Mouse (Mus musculus) embryonic facial prominence, embryonic 12.5 days (tissue): Measurements from ENCODE around the gene Irs2. TPM values are rescaled to one million over a fixed set of nuclear protein-coding genes. Genes with fewer than 3 reads are reported as not detected.

ENCODE experiments used
- ATAC-seq: fragments of 200-750 bp; cut with Nextera tagmentation; 2 replicates; pipeline ENCODE4 v1.8.0; 2017; ENCODE audit not compliant: insufficient number of reproducible peaks, insufficient read depth, low FRiP score, low TSS enrichment
- H3K27ac ChIP-seq: fragments of 300-500 bp; sonication (generic); 2 replicates; pipeline ENCODE4 v1.5.1; 2016; ENCODE audit warnings: mild to moderate bottlenecking
- H3K27me3 ChIP-seq: fragments of 300-500 bp; sonication (generic); 2 replicates; pipeline ENCODE4 v1.6.1; 2016; ENCODE audit warnings: mild to moderate bottlenecking, moderate library complexity
- H3K36me3 ChIP-seq: fragments of 300-500 bp; sonication (generic); 2 replicates; pipeline ENCODE4 v1.6.1; 2016; ENCODE audit warnings: mild to moderate bottlenecking
- H3K4me1 ChIP-seq: fragments of 300-500 bp; sonication (generic); 2 replicates; pipeline ENCODE4 v1.6.1; 2016
- H3K4me2 ChIP-seq: fragments of 300-500 bp; sonication (generic); replicated peaks from 2 replicates; pipeline ENCODE4 v1.6.1; 2016; ENCODE audit warnings: mild to moderate bottlenecking, moderate library complexity
- H3K4me3 ChIP-seq: fragments of 300-500 bp; sonication (generic); 2 replicates; pipeline ENCODE4 v1.5.1; 2016; ENCODE audit warnings: mild to moderate bottlenecking
- H3K9ac ChIP-seq: fragments of 300-500 bp; sonication (generic); 2 replicates; pipeline ENCODE4 v1.6.1; 2016; ENCODE audit warnings: mild to moderate bottlenecking, moderate library complexity
- H3K9me3 ChIP-seq: fragments of 300-500 bp; sonication (generic); 2 replicates; pipeline ENCODE4 v1.6.1; 2016; ENCODE audit warnings: mild to moderate bottlenecking, moderate library complexity
- WGBS: fragments of 180-500 bp; shearing (Covaris S2); methylation state at CpG from one replicate; pipeline ENCODE4 v1.1.7; 2016; 5-methylcytosine and 5-hydroxymethylcytosine counted together
- polyA plus RNA-seq: library from polyadenylated mRNA; unstranded; fragments of >200 nt; fragmentation: Nextera tagmentation; extraction: Ambion mirVana; gene quantifications from 2 replicates; pipeline ENCODE4 v1.2.1, GENCODE M21; 2016

Gene Irs2
- polyA plus RNA-seq, 1 experiment from 2014 or later = 11.8 TPM

GRCm38 (mm10) chr8:10999538-10999937 is 8.7 kb downstream of the Irs2 start:
- no peaks in the 10 kb centered on the region for H3K27me3 ChIP-seq
- no peak overlapping the region for H3K9ac ChIP-seq
- no peak overlapping the region for H3K27ac ChIP-seq
- H3K9me3 ChIP-seq = no peaks in the 10 kb centered on the region
- H3K36me3 ChIP-seq = peaks cover 15% of the 10 kb centered on the region
- H3K4me1 ChIP-seq = peaks cover 58% of the 10 kb centered on the region
- no peak overlapping the region for H3K4me3 ChIP-seq
- H3K4me2 ChIP-seq = peak overlapping the region; percentile 92
- ATAC-seq = no peak
- 76% methylated on average over 4 of the region's 4 CpGs for WGBS

- H3K27me3 ChIP-seq = no peaks in the 10 kb centered on the region
- 90% methylated on average over 2 of the region's 2 CpGs for WGBS
- no peak for ATAC-seq
- H3K9me3 ChIP-seq = no peaks in the 10 kb centered on the region
- peaks cover 23% of the 10 kb centered on the region for H3K36me3 ChIP-seq
- no peak overlapping the region for H3K4me2 ChIP-seq
- H3K9ac ChIP-seq = no peak overlapping the region
- H3K4me1 ChIP-seq = peaks cover 43% of the 10 kb centered on the region
- no peak overlapping the region for H3K27ac ChIP-seq
- H3K4me3 ChIP-seq = no peak overlapping the region
These were observed 12.0 kb downstream of the Irs2 start for GRCm38 (mm10) chr8:10996247-10996646.

GRCm38 (mm10) chr8:10995756-10996155 is 12.5 kb downstream of the Irs2 start:
- 78% methylated on average over 2 of the region's 2 CpGs for WGBS
- Histone ChIP-seq H3K4me3 (no peak overlapping the region), H3K36me3 (peaks cover 23% of the 10 kb centered on the region), H3K9ac (no peak overlapping the region), H3K27ac (no peak overlapping the region), H3K4me2 (no peak overlapping the region), H3K4me1 (peaks cover 43% of the 10 kb centered on the region), H3K27me3 (no peaks in the 10 kb centered on the region), H3K9me3 (no peaks in the 10 kb centered on the region)
- ATAC-seq = no peak

GRCm38 (mm10) chr8:10994390-10994954 is 13.8 kb downstream of the Irs2 start:
- H3K4me2 ChIP-seq = no peak overlapping the region
- no peaks in the 10 kb centered on the region for H3K9me3 ChIP-seq
- H3K27ac ChIP-seq = no peak overlapping the region
- WGBS = 94% methylated on average over 6 of the region's 6 CpGs
- H3K36me3 ChIP-seq = peaks cover 23% of the 10 kb centered on the region
- H3K27me3 ChIP-seq = no peaks in the 10 kb centered on the region
- H3K4me3 ChIP-seq = no peak overlapping the region
- H3K4me1 ChIP-seq = peaks cover 38% of the 10 kb centered on the region
- 0 out of 2 replicates have a peak, but pooled peaks have one; percentile 4 for ATAC-seq
- H3K9ac ChIP-seq = no peak overlapping the region

GRCm38 (mm10) chr8:10993582-10994216 is 14.6 kb downstream of the Irs2 start:
- WGBS = 85% methylated on average over 10 of the region's 10 CpGs
- H3K4me2 ChIP-seq = no peak overlapping the region
- H3K36me3 ChIP-seq = peaks cover 23% of the 10 kb centered on the region
- no peaks in the 10 kb centered on the region for H3K9me3 ChIP-seq
- H3K27ac ChIP-seq = no peak overlapping the region
- no peak for ATAC-seq
- peaks cover 41% of the 10 kb centered on the region for H3K4me1 ChIP-seq
- H3K9ac ChIP-seq = no peak overlapping the region
- H3K4me3 ChIP-seq = no peak overlapping the region
- H3K27me3 ChIP-seq = no peaks in the 10 kb centered on the region

- H3K27ac ChIP-seq = 0 out of 2 replicates have a peak overlapping the region, but pooled peaks have one; percentile 17
- no peak overlapping the region for H3K9ac ChIP-seq
- ATAC-seq = no peak
- no peak overlapping the region for H3K4me2 ChIP-seq
- H3K4me1 ChIP-seq = peaks cover 37% of the 10 kb centered on the region
- H3K27me3 ChIP-seq = no peaks in the 10 kb centered on the region
- no peak overlapping the region for H3K4me3 ChIP-seq
- no peaks in the 10 kb centered on the region for H3K9me3 ChIP-seq
- WGBS = 74% methylated on average over 8 of the region's 8 CpGs
- peaks cover 20% of the 10 kb centered on the region for H3K36me3 ChIP-seq
These were observed 16.2 kb downstream of the Irs2 start for GRCm38 (mm10) chr8:10992081-10992480.

- WGBS = 67% methylated on average over 2 of the region's 2 CpGs
- H3K27ac ChIP-seq = 0 out of 2 replicates have a peak overlapping the region, but pooled peaks have one; percentile 41
- ATAC-seq = no peak
- no peaks in the 10 kb centered on the region for H3K27me3 ChIP-seq
- peaks cover 3% of the 10 kb centered on the region; the same call in 1 of the 2 replicates for H3K9me3 ChIP-seq
- H3K4me2 ChIP-seq = no peak overlapping the region
- H3K9ac ChIP-seq = no peak overlapping the region
- H3K4me1 ChIP-seq = peaks cover 37% of the 10 kb centered on the region
- H3K4me3 ChIP-seq = no peak overlapping the region
- H3K36me3 ChIP-seq = peaks cover 21% of the 10 kb centered on the region
These were observed 16.9 kb downstream of the Irs2 start for GRCm38 (mm10) chr8:10991323-10991722.

GRCm38 (mm10) chr8:10990421-10991110 is 17.7 kb downstream of the Irs2 start:
- no peak for ATAC-seq
- 31% methylated on average over 10 of the region's 10 CpGs for WGBS
- Histone ChIP-seq H3K9ac (no peak overlapping the region), H3K4me2 (no peak overlapping the region), H3K27me3 (no peaks in the 10 kb centered on the region), H3K27ac (0 out of 2 replicates have a peak overlapping the region, but pooled peaks have one; percentile 41), H3K4me3 (no peak overlapping the region), H3K4me1 (peaks cover 37% of the 10 kb centered on the region), H3K9me3 (peaks cover 5% of the 10 kb centered on the region; the same call in 1 of the 2 replicates), H3K36me3 (peaks cover 29% of the 10 kb centered on the region)

- H3K4me1 ChIP-seq = peaks cover 37% of the 10 kb centered on the region
- H3K9me3 ChIP-seq = peaks cover 5% of the 10 kb centered on the region; the same call in 1 of the 2 replicates
- no peak overlapping the region for H3K9ac ChIP-seq
- H3K4me3 ChIP-seq = no peak overlapping the region
- no peak overlapping the region for H3K27ac ChIP-seq
- WGBS = 84% methylated on average over 3 of the region's 3 CpGs
- no peak overlapping the region for H3K4me2 ChIP-seq
- peaks cover 34% of the 10 kb centered on the region for H3K36me3 ChIP-seq
- no peaks in the 10 kb centered on the region for H3K27me3 ChIP-seq
- ATAC-seq = no peak
These were observed 18.3 kb downstream of the Irs2 start for GRCm38 (mm10) chr8:10989946-10990345.

GRCm38 (mm10) chr8:10986638-10987037 is 21.6 kb downstream of the Irs2 start:
- 95% methylated on average over 17 of the region's 17 CpGs for WGBS

GRCm38 (mm10) chr8:10985064-10985463 is 23.2 kb downstream of the Irs2 start:
- ATAC-seq = no peak
- H3K9me3 ChIP-seq = peaks cover 5% of the 10 kb centered on the region; the same call in 1 of the 2 replicates
- H3K4me2 ChIP-seq = no peak overlapping the region
- peaks cover 34% of the 10 kb centered on the region for H3K36me3 ChIP-seq
- H3K27ac ChIP-seq = no peak overlapping the region
- no peak overlapping the region for H3K9ac ChIP-seq
- H3K4me3 ChIP-seq = no peak overlapping the region
- no peaks in the 10 kb centered on the region for H3K27me3 ChIP-seq
- 81% methylated on average over 7 of the region's 7 CpGs for WGBS
- H3K4me1 ChIP-seq = peaks cover 16% of the 10 kb centered on the region

More at GRCm38 (mm10) chr8:10986638-10987037, 21.6 kb downstream of the Irs2 start:
- Histone ChIP-seq H3K27ac (no peak overlapping the region), H3K27me3 (no peaks in the 10 kb centered on the region), H3K36me3 (peaks cover 34% of the 10 kb centered on the region), H3K4me3 (no peak overlapping the region), H3K4me2 (no peak overlapping the region), H3K4me1 (peaks cover 25% of the 10 kb centered on the region), H3K9me3 (peaks cover 5% of the 10 kb centered on the region; the same call in 1 of the 2 replicates), H3K9ac (no peak overlapping the region)
- ATAC-seq = no peak

GRCm38 (mm10) chr8:10980876-10981275 is 27.4 kb downstream of the Irs2 start:
- 78% methylated on average over 6 of the region's 6 CpGs for WGBS
- Histone ChIP-seq H3K9me3 (no peaks in the 10 kb centered on the region), H3K4me1 (peaks cover 27% of the 10 kb centered on the region), H3K36me3 (peaks cover 19% of the 10 kb centered on the region), H3K27ac (no peak overlapping the region), H3K4me3 (no peak overlapping the region), H3K27me3 (no peaks in the 10 kb centered on the region), H3K9ac (no peak overlapping the region), H3K4me2 (no peak overlapping the region)
- ATAC-seq = no peak
